Mouse (Mus musculus): ENCODE data around the gene Gm28434.

Gene Gm28434

DNA sequence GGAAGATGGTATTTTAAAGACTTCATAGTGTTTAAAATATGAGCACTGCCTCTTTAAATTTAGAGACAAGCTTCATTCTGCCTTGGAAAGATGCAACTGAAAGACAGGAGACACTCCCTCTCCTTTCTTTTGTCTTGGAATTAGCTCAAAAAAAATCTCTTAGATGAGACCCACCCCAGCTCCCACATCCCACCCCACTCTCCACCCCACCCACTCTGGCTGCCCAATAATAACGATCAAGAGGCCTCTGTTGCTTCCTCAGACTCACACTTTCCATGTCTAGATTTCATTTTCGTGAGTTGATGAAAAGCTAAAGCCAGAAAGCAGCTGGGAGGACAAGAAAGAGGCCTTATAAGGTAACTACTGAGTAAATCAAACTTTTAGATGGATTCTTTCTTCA lies at the start of gene Gm28434, which contains the start of gene 2310003L06Rik:
Gene Gm28434, plus strand, starts transcription at position 317 of the 400 bp plus-strand sequence.
Gene 2310003L06Rik, plus strand, starts transcription at position 259 of the 400 bp plus-strand sequence.
- no peak for DNase-seq

DNA sequence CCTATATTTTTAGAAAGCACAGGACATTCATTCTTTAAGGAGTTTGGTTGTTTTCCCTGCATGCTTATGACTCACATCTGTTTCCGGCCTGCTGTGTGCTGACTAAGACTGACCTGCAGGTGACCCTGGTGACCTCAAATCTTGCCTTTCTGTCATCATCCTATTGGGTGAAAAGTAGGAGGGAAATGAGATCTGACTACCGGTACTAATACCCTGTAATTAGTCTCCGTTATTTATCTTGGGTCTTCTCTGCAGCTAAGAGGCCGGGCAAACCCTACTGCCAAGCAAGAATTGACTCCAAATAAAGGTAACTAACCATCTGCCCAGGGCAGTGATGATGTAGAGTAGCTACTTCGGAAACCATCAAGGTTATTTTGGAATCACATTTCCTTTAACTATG lies 43.9 kb upstream of the Gm28434 start, which contains the start of gene Csn3:
Gene Csn3, plus strand, starts transcription at position 208 of the 400 bp plus-strand sequence.
- DNase-seq: no peak

DNA sequence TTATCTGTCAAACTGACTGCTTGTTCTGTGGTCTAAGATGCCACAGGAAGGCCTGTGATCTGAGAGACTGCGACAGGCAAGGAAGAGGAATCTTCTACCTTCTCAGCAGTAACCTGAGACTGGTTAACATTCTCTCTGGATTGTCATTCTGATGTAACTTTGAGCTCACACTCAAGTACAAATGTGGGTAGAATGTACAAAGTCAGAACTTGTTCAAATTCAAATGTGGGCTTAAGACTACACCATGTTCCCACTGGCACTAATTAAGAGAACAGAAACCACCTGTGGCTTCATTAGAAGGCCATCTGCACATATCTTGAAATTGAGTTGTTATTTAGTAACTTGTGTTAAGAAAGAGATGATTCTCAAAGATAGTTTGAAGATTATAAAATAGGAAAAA lies 37.7 kb upstream of the Gm28434 start:
- DNase-seq: no peak

DNA sequence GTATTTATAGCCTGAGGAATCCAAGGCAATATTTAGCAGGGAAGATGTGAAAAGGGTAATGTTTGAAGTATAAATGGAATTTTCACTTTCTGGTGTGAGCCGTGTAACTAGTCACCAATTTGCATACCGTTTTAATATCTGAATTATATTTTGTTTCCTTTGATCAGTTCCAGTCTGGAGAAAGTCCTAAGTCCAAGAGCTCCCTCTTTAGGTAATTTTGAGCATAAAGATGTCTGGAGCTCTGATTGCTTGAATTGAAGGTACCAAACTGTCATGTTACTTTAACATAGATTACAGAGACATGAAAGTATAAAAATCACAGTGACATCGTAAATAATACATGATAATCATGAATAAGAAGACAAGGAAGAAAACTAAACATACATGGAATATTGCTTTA lies 28.6 kb upstream of the Gm28434 start:
- DNase-seq: no peak

DNA sequence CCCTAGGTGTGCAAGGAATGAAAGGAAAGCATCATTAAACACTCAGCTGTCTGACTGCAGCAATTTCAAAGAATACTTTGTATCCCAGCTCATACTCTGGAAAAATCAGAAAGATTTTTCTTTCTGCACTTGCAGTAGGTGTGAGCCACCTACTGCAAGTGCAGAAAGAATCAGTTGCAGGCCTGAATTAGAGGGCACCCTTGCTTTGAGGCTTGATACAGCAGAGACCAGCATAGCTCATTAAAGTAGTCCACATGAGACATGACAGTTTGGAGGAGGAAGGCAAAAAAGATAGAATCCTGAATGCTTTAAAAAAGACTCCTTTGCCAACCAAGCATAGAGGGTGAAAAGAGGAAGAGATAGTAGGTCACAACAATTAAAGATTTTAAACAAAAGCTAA lies 26.8 kb upstream of the Gm28434 start:
- no peak for DNase-seq

DNA sequence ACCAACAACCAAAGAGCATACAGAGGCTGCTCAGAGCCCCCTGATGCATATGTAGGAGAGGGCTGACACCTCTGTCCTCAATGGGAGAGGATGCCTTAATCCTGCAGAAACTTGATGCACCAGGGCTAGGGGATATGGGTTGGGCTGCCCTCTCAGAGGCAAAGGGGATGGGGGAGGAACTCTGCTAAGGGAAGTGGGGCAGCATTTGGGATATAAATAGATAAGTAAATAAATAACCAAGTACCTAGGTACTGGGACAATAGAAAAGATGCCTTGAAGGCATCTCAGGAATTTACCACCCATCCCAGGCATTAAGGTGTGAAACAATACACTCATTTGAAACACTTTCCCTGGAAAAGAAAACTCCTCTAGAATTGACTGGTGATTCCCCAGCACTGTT lies 17.5 kb upstream of the Gm28434 start:
- DNase-seq: no peak

DNA sequence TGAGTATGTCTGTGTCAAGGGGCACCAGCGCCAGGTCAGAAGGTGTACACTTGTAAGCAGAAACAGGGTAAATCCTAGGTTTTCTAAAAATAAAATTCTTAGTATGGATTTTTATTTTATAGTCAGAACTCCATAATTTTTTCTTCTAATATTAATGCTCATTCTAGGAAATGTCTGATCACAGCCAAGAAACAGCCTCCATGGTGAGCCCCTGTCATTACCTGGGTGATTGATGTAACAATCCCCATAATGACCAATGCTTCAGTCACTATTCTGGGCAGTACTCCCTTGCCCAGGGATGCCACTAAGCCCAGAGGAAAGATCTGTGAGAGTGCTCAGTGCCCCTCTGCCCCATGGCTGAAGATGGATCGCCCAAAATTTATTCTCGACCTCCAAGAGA lies 9.8 kb downstream of the Gm28434 start, which contains the start of gene Cabs1:
Gene Cabs1, plus strand, starts transcription at position 301 of the 400 bp plus-strand sequence.
- DNase-seq: no peak

DNA sequence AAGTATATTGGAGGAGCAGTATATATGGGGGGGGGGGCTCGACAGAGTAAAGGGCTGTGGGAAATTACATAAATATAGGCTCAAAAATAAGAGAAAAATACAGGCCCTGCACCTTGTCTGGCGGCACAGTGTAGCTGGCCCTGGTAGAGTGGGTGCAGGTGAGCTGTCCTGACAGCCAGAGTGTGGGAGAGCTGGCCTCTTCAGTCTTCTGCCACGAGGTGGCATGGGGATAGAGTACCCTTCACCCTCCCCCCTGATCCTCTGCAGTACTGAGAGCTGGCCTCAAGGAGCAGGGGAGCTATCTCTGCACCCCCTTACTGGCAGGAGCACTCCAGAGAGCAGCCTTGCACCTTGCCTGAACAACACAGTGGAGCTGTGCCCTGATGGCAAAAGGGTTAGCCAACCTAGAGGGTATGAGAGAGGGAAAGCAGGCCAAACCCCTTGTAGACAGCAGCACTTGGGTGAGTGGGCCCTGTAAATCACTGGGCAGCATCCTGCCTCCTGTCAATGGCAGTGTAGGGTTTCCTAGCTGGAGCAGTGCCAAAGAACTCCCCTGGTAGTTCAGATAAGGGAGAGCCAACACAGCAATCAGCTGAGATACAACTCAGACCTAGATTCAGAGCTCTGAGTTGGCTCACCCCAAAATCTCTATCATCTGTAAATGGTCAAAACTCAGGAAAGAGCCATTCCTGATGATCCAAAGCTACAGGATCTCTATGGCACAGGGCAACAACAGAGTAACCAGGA lies 13.3 kb downstream of the Gm28434 start:
- DNase-seq: no peak

DNA sequence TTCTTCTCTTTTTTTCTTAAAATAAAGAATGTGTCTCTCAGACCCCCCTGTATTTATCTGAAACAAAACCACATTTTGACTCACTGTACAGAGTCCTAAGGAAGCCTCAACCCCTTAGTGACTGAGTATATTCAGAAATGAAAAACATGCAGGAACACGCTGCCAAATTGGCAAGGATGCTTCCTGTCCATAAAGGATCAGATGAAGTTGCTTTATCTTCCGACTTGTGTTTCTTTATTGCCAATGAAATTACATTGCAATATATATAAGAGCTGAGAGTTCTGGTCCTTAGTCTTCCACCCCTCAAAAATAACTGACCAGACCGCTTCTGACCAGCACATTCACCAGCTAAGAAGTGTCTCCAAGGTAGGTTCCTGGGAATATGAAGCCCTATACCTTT lies 32.9 kb downstream of the Gm28434 start, which contains the start of gene Smr3a:
Gene Smr3a, plus strand, starts transcription at position 301 of the 400 bp plus-strand sequence.
- no peak for DNase-seq

DNA sequence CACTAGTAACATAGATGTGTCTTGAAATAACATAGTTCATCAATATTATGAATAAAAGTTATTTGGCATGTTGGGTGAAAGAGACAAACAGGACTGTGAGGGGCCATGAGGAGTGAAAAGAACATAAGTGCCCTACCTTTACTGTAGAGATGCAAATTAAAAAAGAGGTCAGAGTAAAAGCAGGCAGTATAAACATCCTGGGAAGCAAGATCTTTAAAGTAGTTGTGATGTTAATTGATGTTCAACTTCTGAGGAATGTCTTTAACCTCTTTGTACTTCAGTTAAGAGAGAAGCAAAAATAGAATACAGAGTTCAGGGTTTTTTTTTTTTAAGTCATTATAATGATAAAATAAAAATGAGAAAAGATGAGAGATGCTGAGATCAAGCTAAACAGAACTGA lies 35.9 kb downstream of the Gm28434 start:
- DNase-seq: no peak
